Mouse (Mus musculus) heart, adult 2 months (tissue): Measurements from ENCODE around the gene Hibch.

Experiments used
- CTCF ChIP-seq: fragments of 200-600 bp; IDR thresholded peaks from 2 replicates; pipeline ENCODE4 v1.8.1; 2022; ENCODE audit warnings: antibody characterized with exemption, mild to moderate bottlenecking, moderate library complexity
- POLR2A ChIP-seq: fragments of 200-500 bp; IDR thresholded peaks from 2 replicates; pipeline ENCODE4 v1.6.1; 2011; ENCODE audit warnings: mild to moderate bottlenecking, low read depth, low read length, control low read depth; ENCODE audit not compliant: insufficient read depth

DNA sequence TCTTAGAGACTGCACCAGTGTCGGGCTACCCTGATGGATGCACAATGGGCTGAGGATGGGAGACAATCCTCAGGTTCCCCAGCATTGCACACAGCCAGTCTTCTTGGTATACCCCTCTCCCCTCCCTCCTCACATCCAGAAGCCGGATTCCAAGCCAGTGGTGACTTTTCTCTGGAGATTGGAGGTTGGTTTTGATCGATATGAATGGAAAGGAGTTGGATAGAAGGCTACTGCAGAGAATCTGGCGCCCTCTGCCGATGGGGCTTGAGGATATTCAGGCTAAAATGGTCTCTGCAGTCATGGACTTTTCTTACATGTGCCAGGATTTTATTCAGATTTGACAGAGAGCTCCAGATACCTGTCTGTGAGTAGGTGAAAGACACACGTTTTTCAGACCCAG is 110.4 kb downstream of the Hibch start:
- TF ChIP-seq CTCF (peak; percentile 74), POLR2A (no peak)
